Mouse (Mus musculus): Measurements from ENCODE around the gene Spz1.

DNA sequence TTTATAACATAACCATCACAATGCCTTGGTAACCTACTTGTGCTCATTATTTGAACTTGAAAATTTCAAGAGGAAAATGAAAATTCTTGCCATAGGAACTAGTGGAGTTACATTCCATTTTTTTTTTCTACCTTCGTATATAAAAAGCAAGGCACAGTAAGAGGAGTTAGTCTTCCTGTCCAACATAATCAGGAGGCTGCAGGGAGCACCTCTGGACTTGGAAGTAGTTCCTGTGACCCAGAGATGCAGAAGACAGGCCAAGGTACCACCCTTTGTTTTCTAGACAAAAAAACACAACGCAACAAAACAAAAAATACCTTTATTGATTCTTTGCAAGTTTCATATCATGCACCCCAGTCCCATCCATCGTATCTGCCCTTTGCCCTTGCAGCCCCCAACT is 18.9 kb upstream of the Spz1 start:
- TF ChIP-seq EP300 (IDR thresholded peaks at IDR 0.05; ENCODE audit: low read depth) = no peak
- TF ChIP-seq CTCF (IDR thresholded peaks at IDR 0.05; ENCODE audit: low read depth) = no peak
